Mouse (Mus musculus) cerebellum, adult 11-12 months (tissue): ENCODE data around the gene Enpp5.

ENCODE experiments used
- DNase-seq: peaks from one replicate; pipeline ENCODE4 v3.0.0; 2022

Enpp5 gene

DNA sequence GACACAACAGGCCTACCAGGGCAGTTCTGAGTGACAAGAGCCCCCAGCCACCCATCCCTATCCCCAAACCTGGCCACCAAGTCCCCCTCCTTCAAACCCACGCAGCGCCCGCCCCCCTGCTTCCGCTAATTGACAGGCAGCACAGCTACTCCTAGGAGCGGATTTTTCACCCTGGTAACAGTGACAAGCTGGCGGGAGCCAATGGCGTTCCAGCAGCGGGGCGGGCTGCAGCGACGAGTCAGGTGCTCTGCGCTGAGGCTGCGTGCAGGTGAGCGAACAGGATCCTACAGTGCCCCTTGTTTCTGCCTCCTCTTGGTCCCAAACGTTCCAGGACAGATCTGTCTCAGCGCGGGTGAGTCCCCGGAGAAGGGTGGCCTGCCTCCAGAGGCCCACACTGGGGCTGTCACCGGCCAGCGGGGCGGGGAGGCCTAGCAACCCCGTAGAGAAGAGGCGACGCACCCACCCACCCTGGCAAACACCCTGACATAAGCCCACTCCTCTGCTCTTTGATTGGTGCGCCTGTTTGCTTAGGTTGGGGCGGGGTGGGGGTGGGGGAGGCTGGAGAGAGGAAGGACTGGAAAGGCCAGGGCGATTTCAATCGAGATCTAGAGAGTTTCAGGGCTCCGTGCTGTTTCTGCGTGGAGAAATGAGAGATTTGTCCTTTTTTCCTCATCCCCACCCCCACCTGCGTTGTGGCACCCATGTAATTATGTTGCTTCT, at the start of gene Enpp5:
Gene Enpp5, plus strand, starts transcription at position 183 of the 720 bp plus-strand sequence.
- peak; percentile 94 for DNase-seq

DNA sequence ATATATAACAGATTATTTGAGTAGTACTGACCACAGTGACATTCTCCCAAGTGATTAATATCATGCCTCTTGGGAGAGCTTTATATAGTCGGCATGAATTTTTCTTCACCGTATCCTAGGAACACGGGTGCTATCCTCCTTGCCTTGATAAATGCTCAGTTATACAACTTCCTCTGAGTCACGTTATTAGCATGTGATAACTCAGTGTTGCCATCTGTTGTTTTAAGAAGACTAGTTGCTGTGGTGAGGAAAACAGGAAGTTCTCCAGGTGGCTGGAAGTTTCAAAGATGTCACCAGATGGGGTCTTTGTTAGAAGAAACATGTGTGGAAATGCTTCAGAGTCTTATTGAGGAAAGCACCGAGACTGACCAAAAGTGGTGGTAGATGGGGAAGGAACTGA, 49.0 kb upstream of the Enpp5 start:
- DNase-seq, result no peak

DNA sequence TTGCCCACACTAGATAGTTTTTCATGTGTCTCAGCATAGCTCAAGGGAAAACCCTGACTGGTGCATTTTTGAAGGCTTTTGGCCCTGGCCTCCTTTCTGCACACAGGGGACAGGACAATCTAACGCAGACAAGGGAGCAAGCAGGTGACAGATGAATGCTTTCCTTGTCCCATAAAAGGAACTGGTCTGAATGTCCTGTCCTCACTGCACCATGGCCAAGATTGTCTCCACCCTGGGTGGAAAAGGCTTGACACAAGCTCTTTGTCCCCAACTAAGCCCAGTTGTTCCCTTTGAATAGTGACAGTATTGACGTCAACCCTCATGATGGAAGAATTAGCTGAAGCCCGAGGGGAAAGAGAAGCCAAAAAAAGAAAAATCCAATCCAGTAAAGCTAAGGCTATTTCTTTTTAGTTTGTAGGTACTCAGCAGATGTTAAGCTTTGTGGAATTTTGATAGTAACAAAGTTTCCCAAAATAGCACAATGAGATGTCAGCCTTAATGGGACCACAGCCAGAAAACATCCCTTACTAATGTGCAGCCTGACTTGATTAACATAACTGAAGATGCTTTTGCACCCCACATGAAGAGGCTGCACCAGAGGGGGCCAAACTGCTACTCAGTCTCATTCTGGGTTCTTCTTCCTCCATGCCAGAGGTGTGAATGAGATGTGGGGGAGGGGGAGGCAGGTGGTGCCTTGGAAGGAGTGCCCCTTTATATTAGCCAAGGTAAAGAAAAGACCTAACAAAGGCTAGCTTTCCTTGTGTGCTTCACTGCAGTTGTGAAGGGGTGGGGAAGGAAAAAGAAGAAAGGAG, 47.6 kb upstream of the Enpp5 start:
- peak; percentile 43 for DNase-seq

DNA sequence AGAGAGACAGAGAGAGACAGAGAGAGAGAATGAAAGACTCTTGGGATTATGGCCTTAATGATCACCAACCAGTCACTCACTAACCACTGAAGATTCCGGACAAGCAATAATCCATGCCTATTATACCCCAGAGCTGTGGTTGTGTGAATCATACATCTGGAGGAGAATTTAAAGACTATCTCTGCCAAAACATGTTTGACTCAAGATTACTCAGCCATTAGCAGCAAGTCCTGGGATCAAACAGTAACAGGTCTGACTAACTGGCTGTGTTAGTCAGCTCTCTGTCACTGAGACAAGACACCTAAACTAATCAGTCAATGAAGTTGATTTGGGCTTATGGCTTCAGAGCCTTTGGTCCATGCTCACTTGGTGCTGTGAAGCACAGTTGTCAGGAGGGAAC, 43.6 kb upstream of the Enpp5 start:
- DNase-seq, result no peak

DNA sequence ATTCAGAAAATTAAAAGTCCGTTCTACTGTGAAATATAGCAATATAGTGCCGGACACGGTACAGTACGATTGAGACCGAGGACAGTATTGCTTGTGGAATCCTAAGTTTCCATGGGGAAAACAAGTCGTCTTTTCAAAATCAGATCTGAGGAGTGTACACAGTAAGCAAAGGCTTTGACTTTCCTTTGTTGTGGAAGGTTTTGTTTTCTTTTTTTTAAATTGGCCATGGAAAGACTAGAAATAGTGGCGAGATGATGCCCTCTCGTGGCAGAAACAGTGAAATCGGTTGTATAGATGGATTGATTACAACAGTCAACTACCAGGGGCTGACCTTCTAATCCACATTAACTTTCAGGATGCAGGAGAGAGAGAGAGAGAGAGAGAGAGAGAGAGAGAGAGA, 40.0 kb upstream of the Enpp5 start:
- no peak for DNase-seq

DNA sequence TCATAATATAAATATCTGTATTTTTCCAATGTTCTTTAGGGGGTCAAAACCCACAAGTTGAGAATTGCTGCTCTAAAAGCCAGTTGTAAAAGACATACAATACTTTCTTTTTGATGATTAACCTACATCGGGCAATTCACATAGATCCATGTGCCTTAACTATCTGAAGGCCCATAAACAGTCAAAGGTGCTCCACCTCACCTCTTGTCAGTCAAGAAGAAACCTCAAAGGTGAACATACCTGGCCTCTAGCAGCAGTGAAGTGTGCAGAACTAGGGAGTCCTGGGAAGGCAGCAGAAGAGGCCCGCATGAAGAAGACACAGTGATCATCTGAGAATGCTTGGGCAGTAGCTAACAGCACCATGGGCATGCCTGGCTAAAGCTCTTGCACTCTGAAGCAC, 38.2 kb upstream of the Enpp5 start:
- no peak for DNase-seq

DNA sequence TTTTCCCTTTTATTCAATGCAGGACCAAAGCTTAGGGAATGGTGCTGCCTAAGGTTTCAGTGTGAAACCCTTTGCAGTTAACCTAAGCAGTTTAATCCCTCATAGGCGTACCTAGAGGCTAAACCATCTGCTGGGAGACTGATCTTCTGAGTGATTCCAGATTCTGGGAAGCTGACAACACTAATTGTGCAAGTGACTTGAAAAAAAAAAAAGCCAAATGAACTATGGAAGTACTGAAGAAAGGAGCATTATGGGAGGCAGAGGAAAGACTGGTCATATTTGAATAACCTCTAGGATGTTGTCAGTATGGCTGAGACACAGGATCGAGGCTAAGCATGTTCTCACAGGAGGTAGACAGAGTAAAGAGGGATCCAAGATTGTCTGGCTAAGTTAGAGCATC, 36.3 kb upstream of the Enpp5 start:
- DNase-seq, result no peak

GRCm38 (mm10) chr17:44042861-44043260, 35.8 kb upstream of the Enpp5 start:
- no peak for DNase-seq

GRCm38 (mm10) chr17:44053427-44053826, 25.2 kb upstream of the Enpp5 start:
- DNase-seq, result no peak

DNA sequence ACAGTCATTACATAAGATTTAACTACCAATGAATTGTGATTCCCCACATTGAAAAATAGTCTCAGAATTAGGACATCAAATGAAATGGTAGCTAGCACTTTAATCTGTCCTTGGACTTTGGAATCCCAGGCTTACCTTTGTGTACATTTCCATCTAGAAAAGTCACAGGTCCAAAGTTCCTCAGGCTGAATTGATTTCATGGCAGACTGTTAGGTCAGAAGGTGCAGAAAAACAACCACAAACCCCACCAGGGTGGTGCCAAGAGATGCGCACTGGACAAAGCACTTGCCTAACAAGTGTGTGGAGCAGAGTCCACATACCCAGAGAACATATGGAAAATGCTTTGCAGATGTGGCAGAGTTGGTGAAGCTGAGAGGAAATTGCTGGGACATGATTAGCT, 21.5 kb upstream of the Enpp5 start:
- no peak for DNase-seq

DNA sequence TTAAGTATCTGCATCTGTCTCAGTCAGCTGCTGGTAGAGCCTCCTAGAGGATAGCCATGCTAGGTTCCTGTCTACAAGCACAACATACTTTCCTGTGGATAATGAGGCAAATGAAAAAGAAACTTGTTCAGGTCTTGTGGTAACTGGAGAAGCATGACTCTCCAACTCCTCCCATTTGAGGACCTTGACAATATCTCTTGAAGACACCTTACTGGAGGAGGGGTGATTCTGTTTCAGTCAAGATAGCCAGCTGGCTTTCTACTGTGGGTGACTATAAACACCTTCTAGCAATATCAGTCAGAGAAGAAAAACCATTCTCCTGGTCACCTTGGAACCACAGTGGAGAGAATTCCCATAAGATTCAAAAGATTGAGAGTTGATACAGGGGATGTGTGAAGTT, 20.5 kb upstream of the Enpp5 start:
- no peak for DNase-seq

DNA sequence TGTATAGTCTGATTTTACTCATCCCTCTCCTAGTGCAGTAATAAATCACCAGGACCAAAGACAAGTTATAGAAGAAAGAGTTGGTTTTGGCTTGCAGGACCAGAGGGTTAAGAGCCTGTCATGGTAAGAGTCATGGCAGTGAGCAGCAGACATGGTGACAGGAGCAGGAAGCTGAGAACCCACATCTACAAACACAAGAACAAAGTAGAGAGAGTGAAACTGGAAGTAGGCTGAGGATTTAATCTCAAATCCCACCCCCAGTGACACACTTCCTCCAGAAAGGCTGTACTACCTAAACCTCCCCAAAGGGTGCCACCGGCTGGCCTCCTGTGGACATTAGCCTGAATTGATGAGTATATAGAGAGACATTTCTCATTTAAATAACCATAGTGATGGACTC, 17.8 kb upstream of the Enpp5 start:
- no peak for DNase-seq

DNA sequence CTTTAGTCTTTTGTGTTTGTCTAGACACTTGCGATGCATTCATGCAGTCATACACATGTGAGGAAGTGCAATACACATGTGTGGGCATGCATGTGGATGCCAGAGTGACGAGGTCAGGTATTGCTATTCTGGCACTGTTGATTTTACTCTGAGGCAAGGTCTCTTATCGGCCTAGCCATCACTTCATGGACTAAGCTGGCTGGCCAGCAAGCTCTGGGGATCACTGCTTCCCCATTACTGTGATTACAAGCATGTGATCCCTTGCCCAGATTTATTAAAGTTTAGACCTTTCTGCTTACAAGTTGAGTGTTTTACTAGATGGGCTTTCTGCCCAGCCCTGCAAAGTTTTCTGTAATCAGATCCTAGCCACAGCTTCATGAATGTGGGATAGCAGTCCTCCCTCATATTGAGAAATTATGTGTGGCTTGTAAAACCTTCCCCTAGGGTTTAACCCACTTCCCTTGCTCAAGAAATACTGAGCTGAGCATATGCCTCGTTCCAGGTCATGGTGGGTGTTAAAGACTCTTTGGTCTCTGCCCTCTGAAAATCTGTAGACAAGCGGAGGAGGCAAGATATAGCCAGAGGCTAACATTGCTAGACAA, 17.2 kb upstream of the Enpp5 start:
- DNase-seq, result no peak

DNA sequence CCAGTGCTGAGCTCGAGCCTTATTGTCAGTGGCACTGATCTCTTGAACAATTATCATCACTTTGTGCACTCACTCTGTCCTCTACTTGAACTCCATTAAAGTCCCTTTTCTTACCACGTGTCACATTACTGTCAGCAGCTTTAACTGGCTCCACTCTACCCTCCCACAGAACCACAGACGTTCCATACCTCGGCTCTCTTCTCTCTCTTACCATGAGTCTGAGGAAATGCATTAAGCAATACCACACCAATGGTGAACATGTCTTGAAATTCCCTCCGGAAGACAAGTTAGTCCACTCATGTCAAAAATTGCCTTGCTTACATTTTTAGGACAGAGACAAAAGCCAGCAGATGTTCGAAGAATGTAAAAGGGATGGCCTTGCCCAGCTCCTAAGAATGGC, 9.7 kb upstream of the Enpp5 start:
- no peak for DNase-seq

GRCm38 (mm10) chr17:44071680-44072079, 6.9 kb upstream of the Enpp5 start:
- no peak for DNase-seq

DNA sequence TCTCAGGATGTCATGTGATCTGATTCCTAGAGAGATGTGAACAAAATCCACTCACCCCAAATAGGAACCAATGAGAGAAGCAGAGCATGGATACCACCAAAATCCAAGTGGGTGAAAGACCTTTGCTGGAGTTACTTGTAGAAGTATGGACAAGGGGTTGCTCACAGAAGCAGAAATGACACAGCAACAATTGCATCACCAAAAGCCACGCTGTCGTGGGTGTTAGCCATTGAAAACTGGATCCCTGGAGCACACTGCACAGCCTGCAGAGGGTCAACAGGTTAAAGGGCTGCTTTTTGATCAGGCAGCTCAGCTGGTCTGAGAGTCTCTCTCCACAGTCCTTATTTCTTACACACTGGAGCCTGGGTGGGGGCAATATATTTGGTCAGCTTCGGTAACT, 3.0 kb upstream of the Enpp5 start:
- DNase-seq, result no peak

GRCm38 (mm10) chr17:44076051-44076680, 2.4 kb upstream of the Enpp5 start:
- DNase-seq, result no peak

GRCm38 (mm10) chr17:44077146-44077842, 1.3 kb upstream of the Enpp5 start:
- peak; percentile 35 for DNase-seq

DNA sequence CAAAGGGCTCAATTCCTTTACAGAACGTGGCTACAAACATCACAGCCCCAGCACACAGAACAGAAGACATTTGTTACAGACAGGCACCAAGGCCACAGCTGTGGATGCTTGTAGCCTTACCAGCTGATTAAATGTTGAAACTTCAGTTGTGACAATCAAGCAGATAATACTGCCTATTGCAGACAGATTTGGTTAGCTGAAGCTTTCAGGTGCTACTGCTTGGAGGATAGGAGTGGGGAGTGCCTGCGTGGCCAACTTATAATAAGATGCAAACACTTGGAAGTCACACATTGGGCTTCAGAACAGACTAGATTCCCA, 811 bp upstream of the Enpp5 start:
- DNase-seq, result no peak

DNA sequence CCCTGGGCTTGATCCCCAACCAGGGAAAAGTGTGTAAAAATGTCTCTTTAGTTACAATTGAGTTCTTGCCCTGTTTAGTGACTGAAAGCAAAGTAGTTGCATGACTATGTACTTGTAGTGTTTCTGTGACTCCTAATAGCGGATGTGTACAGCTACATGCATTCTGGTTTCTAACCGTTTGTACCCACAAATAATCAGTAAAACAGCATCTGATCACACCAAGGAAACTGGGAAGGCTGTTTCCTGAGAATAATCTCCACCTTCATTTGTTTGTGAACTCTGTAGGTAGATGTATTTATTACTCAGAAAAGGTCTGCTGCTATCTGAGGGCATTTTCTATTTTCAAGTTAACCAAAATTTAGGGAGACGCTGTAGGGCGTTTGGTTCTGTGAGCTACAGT, 4.5 kb downstream of the Enpp5 start:
- DNase-seq, result no peak

DNA sequence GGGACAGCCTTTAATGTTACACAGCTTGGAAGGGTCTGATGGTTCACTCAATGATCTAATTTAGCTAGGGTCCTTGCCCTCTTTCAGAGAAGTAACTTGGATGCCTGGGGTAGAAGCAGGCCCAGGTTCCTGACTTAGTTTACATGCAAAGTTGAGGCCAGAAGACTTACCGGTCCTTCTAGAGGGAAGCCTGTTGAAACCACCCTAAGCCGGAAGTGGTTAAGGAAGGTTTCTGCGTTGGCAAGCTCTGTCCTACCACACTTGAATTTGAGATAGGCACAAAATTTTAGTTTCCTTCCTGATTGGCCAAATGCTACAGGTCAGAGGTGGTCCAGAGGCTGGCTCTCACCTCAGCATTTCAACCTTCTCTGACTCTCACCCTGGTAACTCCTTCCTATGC, 9.6 kb downstream of the Enpp5 start:
- DNase-seq, result no peak

DNA sequence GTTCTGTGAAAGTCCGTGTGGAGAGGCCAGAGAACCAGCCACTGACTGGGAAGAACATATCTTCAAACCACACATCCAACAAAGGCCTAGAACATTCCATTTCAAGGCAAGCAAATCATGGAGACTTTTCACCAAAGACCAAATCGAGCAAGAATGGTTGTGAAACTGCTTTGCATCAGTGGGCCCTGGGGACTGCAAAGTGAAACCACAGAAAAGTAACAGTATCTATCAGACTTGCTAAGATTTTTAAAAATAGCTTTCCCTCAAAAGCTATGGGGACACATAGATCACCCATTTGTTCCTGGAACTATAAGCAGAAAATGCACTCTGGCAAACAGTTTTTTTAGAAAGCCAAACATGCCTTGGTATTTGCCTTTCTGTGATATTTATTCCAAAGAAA, 12.3 kb downstream of the Enpp5 start:
- no peak for DNase-seq

GRCm38 (mm10) chr17:44091512-44091911, 12.9 kb downstream of the Enpp5 start:
- DNase-seq, result no peak
